Mouse (Mus musculus) embryo, embryonic 11 days (tissue): Measurements from ENCODE around the gene Zfp276.

ENCODE experiments used
- DNase-seq: peaks from one replicate; pipeline ENCODE4 v3.0.0-alpha.2; 2015

Gene Zfp276

DNA sequence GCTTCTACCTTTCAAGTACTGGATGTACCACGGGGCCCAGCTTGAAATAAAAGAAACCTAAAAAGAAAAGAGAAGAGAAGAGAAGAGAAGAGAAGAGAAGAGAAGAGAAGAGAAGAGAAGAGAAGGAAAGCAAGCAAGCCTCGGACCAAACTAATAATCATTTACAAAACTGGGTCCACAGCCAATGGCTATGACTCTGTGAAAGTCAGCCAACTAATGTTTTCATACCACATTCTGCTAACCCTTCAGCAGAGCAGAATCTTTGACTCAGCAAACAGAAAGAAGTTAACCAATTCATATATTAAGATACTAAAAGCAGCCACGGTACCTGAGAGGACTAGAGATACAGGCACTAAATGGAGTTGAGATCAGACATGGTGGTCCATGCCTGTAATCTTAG is 38.3 kb downstream of the Zfp276 start:
- DNase-seq, result no peak

DNA sequence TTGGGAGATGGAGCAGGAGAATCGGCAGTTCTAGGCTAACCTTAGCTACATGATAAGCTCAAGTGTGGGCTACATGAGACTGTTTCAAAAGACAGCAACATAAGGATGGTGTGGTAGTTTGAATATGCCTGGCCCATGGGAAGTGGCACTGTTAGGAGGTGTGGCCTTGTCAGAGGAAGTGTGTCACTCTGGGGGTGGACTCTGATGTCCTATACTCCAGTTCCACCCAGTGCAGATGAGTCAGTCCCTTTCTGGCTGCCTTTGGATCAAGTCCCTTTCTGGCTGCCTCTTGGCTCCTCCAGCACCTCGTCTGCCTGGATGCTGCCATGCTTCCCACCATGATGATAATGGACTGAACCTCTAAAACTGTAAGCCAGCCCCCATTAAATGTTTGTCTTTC is 38.8 kb downstream of the Zfp276 start:
- DNase-seq, result no peak

DNA sequence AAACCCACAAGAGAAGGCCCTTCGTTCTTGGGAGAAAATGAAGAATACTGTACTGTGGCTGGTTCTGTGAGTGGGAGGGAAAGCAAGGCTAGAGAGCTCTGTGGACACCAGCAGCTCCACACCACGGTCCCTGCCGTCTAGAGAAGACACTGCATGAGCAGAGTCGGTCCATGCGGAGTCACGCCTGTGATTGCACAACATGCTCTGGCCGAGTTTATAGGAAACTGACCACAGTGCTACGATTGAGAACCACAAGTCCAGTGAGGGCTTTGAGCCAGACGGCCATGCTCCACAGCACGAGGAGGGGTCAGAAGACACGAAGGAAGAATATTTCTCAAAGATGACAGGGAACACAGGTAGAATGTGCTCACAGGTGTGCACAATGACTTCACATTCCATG is 44.3 kb downstream of the Zfp276 start:
- DNase-seq, result no peak

DNA sequence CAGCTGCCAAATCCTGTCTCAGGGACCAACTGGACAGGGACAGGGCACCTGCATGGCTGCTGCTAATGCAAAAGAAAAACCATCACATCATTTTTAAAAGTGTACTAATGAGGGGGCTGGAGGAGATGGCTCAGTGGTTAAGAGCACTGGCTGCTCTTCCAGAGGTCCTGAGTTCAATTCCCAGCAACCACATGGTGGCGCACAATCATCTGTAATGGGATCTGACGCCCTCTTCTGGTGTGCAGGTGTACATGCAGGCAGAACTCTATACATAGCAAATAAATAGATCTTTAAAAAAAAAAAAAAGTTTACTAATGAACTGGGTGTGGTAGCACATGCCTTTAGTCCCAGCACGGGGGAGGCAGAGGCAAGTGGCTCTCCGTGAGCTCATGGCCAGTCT is 54.7 kb downstream of the Zfp276 start:
- DNase-seq, result no peak

DNA sequence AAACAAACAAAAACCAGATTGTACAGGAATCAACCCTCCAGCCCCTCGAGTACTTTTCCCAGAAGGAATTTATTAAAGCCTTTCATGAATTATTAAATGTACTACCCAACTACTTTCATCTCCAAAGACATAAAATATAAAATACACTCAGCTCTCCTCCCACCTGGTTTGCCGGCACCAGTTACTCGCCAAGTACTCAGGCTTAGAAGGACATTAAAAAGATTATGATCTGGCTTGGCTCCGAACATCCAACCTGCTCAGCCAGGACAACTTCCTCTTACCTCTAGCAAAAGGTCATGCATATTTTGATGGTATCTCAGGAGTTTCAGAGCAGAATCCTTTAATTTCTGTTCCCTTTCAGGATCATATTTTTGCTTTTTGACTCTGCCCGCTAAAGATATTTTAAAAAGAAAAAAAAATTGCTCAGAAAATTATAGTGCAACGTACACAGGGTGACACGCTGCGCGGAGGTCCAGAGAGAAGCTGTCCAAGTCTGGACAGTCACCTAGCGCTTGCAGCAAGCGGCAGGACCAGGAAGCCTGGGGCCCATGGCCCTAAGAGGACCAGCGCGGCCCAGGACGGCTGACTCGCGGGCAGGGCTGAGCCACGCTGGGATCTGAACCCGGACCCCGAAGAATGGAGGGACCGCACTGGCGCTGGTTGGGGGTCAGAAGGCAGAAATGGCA is 63.9 kb downstream of the Zfp276 start:
- DNase-seq, result no peak

DNA sequence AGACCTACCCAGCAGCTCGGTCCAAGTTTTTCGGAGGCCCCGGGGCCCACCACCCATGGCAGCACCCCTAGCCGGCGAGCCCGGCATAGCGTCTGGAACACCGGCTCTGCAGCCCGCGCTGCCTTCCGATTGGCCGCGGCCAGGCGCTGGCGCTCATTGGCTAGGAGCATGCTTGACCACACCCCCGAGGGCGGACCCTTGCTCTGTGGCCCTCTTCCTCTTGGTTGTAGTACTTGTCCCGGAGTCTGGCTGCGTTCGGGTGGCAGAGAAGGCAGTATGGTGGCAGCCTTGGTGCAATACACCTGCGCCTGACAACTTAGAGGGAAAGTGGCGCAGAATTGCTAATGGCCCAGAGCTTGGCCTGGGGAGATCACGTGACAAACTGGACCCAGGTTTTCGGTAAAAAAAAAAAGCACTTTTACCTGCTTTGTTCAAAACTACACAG is 64.5 kb downstream of the Zfp276 start, which contains the start of gene Fanca:
Gene Fanca (minus strand): TSS at position 110 of the 445 bp plus-strand sequence.
- peak; percentile 97 for DNase-seq
